Mouse (Mus musculus) kidney, postnatal 0 days (tissue): ENCODE measurements around the gene Sh2d4b. TPM values are rescaled to one million over a fixed set of nuclear protein-coding genes. Genes with fewer than 3 reads are reported as not detected.

Source experiments
- ATAC-seq: fragments of 200-750 bp; cut with Nextera tagmentation; replicated peaks from 2 replicates; pipeline ENCODE4 v1.8.0; 2017; ENCODE audit warnings: low read depth, moderate number of reproducible peaks, moderate TSS enrichment, moderate library complexity; ENCODE audit not compliant: low FRiP score
- DNase-seq: peaks from one replicate; pipeline ENCODE4 v3.0.0-alpha.2; 2016; ENCODE audit warnings: low spot score
- H3K27ac ChIP-seq: fragments of 300-500 bp; sonication (generic); 2 replicates; pipeline ENCODE4 v1.5.1; 2014; ENCODE audit warnings: mild to moderate bottlenecking
- H3K27me3 ChIP-seq: fragments of 300-500 bp; sonication (generic); 2 replicates; pipeline ENCODE4 v1.6.1; 2014; ENCODE audit warnings: low read length, mixed read lengths; ENCODE audit not compliant: insufficient read depth
- H3K36me3 ChIP-seq: fragments of 300-500 bp; sonication (generic); 2 replicates; pipeline ENCODE4 v1.6.1; 2014; ENCODE audit warnings: low read length, mixed read lengths; ENCODE audit not compliant: insufficient read depth
- H3K4me1 ChIP-seq: fragments of 300-500 bp; sonication (generic); replicated peaks from 2 replicates; pipeline ENCODE4 v1.6.1; 2014; ENCODE audit warnings: antibody characterized with exemption, low read length, mixed read lengths; ENCODE audit not compliant: insufficient read depth
- H3K4me2 ChIP-seq: fragments of 300-500 bp; sonication (generic); 2 replicates; pipeline ENCODE4 v1.6.1; 2014; ENCODE audit warnings: mild to moderate bottlenecking, low read length, moderate library complexity, mixed read lengths
- H3K4me3 ChIP-seq: fragments of 300-500 bp; sonication (generic); replicated peaks from 2 replicates; pipeline ENCODE4 v1.5.1; 2014; ENCODE audit warnings: low read depth, low read length
- H3K9ac ChIP-seq: fragments of 300-500 bp; sonication (generic); 2 replicates; pipeline ENCODE4 v1.6.1; 2014; ENCODE audit warnings: low read depth, low read length
- H3K9me3 ChIP-seq: fragments of 300-500 bp; sonication (generic); replicated peaks from 2 replicates; pipeline ENCODE4 v1.6.1; 2016; ENCODE audit warnings: low read length, inconsistent platforms, mixed read lengths
- CTCF ChIP-seq: IDR thresholded peaks from 2 replicates; pipeline ENCODE4 v1.5.1; 2016; ENCODE audit warnings: antibody characterized with exemption, low read depth, mild to moderate bottlenecking, moderate library complexity
- WGBS: fragments of 180-500 bp; shearing (Covaris S2); extraction: QIAGEN DNeasy Blood & Tissue Kit; methylation state at CpG from one replicate; pipeline ENCODE4 v1.1.7; 2014; 5-methylcytosine and 5-hydroxymethylcytosine counted together
- polyA plus RNA-seq: library from polyadenylated mRNA; unstranded; fragments of >200 nt; fragmentation: Nextera tagmentation; extraction: Ambion mirVana; gene quantifications from 2 replicates; pipeline ENCODE4 v1.2.1, GENCODE M21; 2015

The Sh2d4b gene
- polyA plus RNA-seq, 1 experiment from 2014 or later = 0.72 TPM

GRCm38 (mm10) chr14:40769097-40770090 lies 123.7 kb downstream of the Sh2d4b start:
- H3K4me1 ChIP-seq = no peaks in the 10 kb centered on the region
- H3K27me3 ChIP-seq = no peaks in the 10 kb centered on the region
- no peaks in the 10 kb centered on the region for H3K9me3 ChIP-seq
- no peak overlapping the region for H3K27ac ChIP-seq
- no peak for TF ChIP-seq CTCF
- DNase-seq = no peak
- no peak overlapping the region for H3K4me2 ChIP-seq
- H3K4me3 ChIP-seq = no peak overlapping the region
- ATAC-seq = no peak
- H3K36me3 ChIP-seq = no peaks in the 10 kb centered on the region
- 67% methylated on average over 7 of the region's 7 CpGs for WGBS
- no peak overlapping the region for H3K9ac ChIP-seq

Other genes with a start within 250 kb of the Sh2d4b start
- 93.4 and 102 TPM in 2 replicates for gene Tspan14, start 73.5 kb upstream of the Sh2d4b start, polyA plus RNA-seq
- 80.5 and 94.7 TPM in 2 replicates for gene Fam213a, start 120.5 kb upstream of the Sh2d4b start, polyA plus RNA-seq
- 0.23 TPM in 1 of 2 replicates, not detected in the other for gene Dydc2, start 175.9 kb upstream of the Sh2d4b start, polyA plus RNA-seq
- not detected in 2 replicates for gene Dydc1, start 179.6 kb upstream of the Sh2d4b start, polyA plus RNA-seq
- 0.17 and 0.20 TPM in 2 replicates for gene Mat1a, start 211.8 kb upstream of the Sh2d4b start, polyA plus RNA-seq
- 0.13 TPM in 1 of 2 replicates, not detected in the other for gene Sftpa1, start 238.5 kb upstream of the Sh2d4b start, polyA plus RNA-seq